Mouse (Mus musculus) testis, adult 2 months (tissue): ENCODE measurements around the gene Lrig3.

Experiments
- CTCF ChIP-seq: fragments of 200-500 bp; IDR thresholded peaks from 2 replicates; pipeline ENCODE4 v1.5.1; 2012; ENCODE audit warnings: low read depth, mild to moderate bottlenecking, inconsistent platforms, low read length, moderate library complexity; ENCODE audit not compliant: control insufficient read depth, insufficient read depth, insufficient replicate concordance
- POLR2A ChIP-seq: fragments of 200-500 bp; IDR thresholded peaks from 2 replicates; pipeline ENCODE4 v1.6.1; 2012; ENCODE audit warnings: low read depth, mild to moderate bottlenecking, inconsistent platforms, low read length, moderate library complexity; ENCODE audit not compliant: control insufficient read depth

- no peak for TF ChIP-seq POLR2A
- no peak for TF ChIP-seq CTCF
Observed at GRCm38 (mm10) chr10:125918994-125919393, 47.0 kb upstream of the Lrig3 start.
